Mouse (Mus musculus): Measurements from ENCODE around the gene Saxo1.

DNA sequence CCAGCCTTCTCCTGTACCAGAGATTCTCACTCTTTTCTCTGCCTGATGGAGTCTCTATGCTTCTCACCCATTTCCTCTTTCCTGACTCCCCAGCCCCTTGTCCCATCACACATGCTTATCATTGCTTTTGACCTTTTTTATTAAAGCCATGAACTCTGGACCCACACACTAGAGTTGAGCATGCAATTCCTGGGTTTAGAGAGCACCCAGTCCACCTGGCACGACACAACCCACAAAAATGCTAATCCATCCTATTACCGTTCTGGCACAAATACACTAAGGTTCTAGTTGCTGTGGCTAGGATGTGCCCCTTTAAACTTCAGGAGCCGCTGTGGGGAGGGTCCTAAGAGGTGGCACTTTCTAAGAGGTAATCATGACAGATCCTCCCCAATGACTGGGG is 122.5 kb downstream of the Saxo1 start:
- TF ChIP-seq GATA1 (IDR thresholded peaks at IDR 0.05; ENCODE audit: low read length) (no peak), TAL1 (IDR thresholded peaks at IDR 0.05; ENCODE audit: low read length) (no peak)
